Mouse (Mus musculus) forebrain, embryonic 11.5 days (tissue): ENCODE data around the gene Dgka. TPM values are rescaled to one million over a fixed set of nuclear protein-coding genes. Genes with fewer than 3 reads are reported as not detected.

Source experiments
- ATAC-seq: fragments of 200-750 bp; cut with Nextera tagmentation; replicated peaks from 2 replicates; pipeline ENCODE4 v1.8.0; 2017; ENCODE audit warnings: moderate TSS enrichment; ENCODE audit not compliant: low FRiP score
- DNase-seq: peaks from one replicate; pipeline ENCODE4 v3.0.0-alpha.2; 2017; ENCODE audit warnings: low spot score
- H3K27ac ChIP-seq: fragments of 300-500 bp; sonication (generic); 2 replicates; pipeline ENCODE4 v1.5.1; 2014; ENCODE audit warnings: low read depth, low read length
- H3K27me3 ChIP-seq: fragments of 300-500 bp; sonication (generic); 2 replicates; pipeline ENCODE4 v1.6.1; 2014; ENCODE audit warnings: mild to moderate bottlenecking, low read length, mixed read lengths; ENCODE audit not compliant: control insufficient read depth, insufficient read depth
- H3K36me3 ChIP-seq: fragments of 300-500 bp; sonication (generic); 2 replicates; pipeline ENCODE4 v1.6.1; 2014; ENCODE audit warnings: mild to moderate bottlenecking, low read length, moderate library complexity, mixed read lengths; ENCODE audit not compliant: control insufficient read depth, insufficient read depth
- H3K4me1 ChIP-seq: fragments of 300-500 bp; sonication (generic); replicated peaks from 2 replicates; pipeline ENCODE4 v1.6.1; 2014; ENCODE audit warnings: low read length, mixed read lengths; ENCODE audit not compliant: control insufficient read depth, insufficient read depth
- H3K4me2 ChIP-seq: fragments of 300-500 bp; sonication (generic); 2 replicates; pipeline ENCODE4 v1.6.1; 2014; ENCODE audit warnings: low read depth, mild to moderate bottlenecking, low read length, moderate library complexity, mixed read lengths; ENCODE audit not compliant: severe bottlenecking
- H3K4me3 ChIP-seq: fragments of 300-500 bp; sonication (generic); 2 replicates; pipeline ENCODE4 v1.5.1; 2014; ENCODE audit warnings: low read depth, low read length
- H3K9ac ChIP-seq: fragments of 300-500 bp; sonication (generic); 2 replicates; pipeline ENCODE4 v1.6.1; 2014; ENCODE audit warnings: low read length
- H3K9me3 ChIP-seq: fragments of 300-500 bp; sonication (generic); 2 replicates; pipeline ENCODE4 v1.6.1; 2016; ENCODE audit warnings: low read length, mixed read lengths; ENCODE audit not compliant: control insufficient read depth
- WGBS: fragments of 180-500 bp; shearing (Covaris S2); extraction: QIAGEN DNeasy Blood & Tissue Kit; methylation state at CpG from one replicate; pipeline ENCODE4 v1.1.7; 2014; 5-methylcytosine and 5-hydroxymethylcytosine counted together
- polyA plus RNA-seq: library from polyadenylated mRNA; unstranded; fragments of >200 nt; fragmentation: Nextera tagmentation; extraction: Ambion mirVana; gene quantifications from 2 replicates; pipeline ENCODE4 v1.2.1, GENCODE M21; 2014

Gene Dgka
- polyA plus RNA-seq, 1 experiment from 2014 or later, result 4.0 TPM

- Histone ChIP-seq H3K9ac (no peak overlapping the region), H3K4me1 (no peaks in the 10 kb centered on the region; the same call in 1 of the 2 replicates), H3K27me3 (no peaks in the 10 kb centered on the region), H3K36me3 (peaks cover 5% of the 10 kb centered on the region; the same call in 1 of the 2 replicates), H3K9me3 (no peaks in the 10 kb centered on the region), H3K4me3 (no peak overlapping the region), H3K4me2 (no peak overlapping the region), H3K27ac (no peak overlapping the region)
- DNase-seq, result no peak
- no peak for ATAC-seq
- 88% methylated on average over 5 of the region's 5 CpGs for WGBS
Observed at GRCm38 (mm10) chr10:128699006-128699405, 45.6 kb downstream of the Dgka start.

- Histone ChIP-seq H3K27me3 (no peaks in the 10 kb centered on the region), H3K36me3 (peaks cover 5% of the 10 kb centered on the region; the same call in 1 of the 2 replicates), H3K4me2 (peak overlapping the region; percentile 54; the same call in 1 of the 2 replicates), H3K4me3 (no peak overlapping the region; the same call in 1 of the 2 replicates), H3K9me3 (no peaks in the 10 kb centered on the region), H3K9ac (no peak overlapping the region), H3K27ac (no peak overlapping the region), H3K4me1 (no peaks in the 10 kb centered on the region; the same call in 1 of the 2 replicates)
- no peak for DNase-seq
- WGBS, result 91% methylated on average over 6 of the region's 6 CpGs
- no peak for ATAC-seq
Observed at GRCm38 (mm10) chr10:128697072-128697725, 47.5 kb downstream of the Dgka start.

- Histone ChIP-seq H3K4me3 (peak within 1 kb of the TSS; percentile 87), H3K4me1 (no peaks in the 10 kb centered on the region; the same call in 1 of the 2 replicates), H3K4me2 (peak within 1 kb of the TSS; percentile 78), H3K27ac (peak within 1 kb of the TSS; percentile 94), H3K9ac (peak within 1 kb of the TSS; percentile 98), H3K36me3 (peaks cover 3% of the 10 kb centered on the region; the same call in 1 of the 2 replicates), H3K9me3 (no peaks in the 10 kb centered on the region), H3K27me3 (no peaks in the 10 kb centered on the region)
- under 1% methylated on average over 39 of the region's 40 CpGs for WGBS
- DNase-seq, result peak; percentile 99
- peak; percentile 99 for ATAC-seq
Observed at GRCm38 (mm10) chr10:128695992-128696807, 48.5 kb downstream of the Dgka start, which contains the start of gene Rab5b. TSS of gene Rab5b (minus strand) at chr10:128696264.

- peak overlapping the region; percentile 87 for H3K4me3 ChIP-seq
- H3K27ac ChIP-seq, result peak overlapping the region; percentile 94
- ATAC-seq (no peak), DNase-seq (no peak)
- no peaks in the 10 kb centered on the region for H3K9me3 ChIP-seq
- H3K9ac ChIP-seq, result peak overlapping the region; percentile 98
- under 1% methylated on average over 22 of the region's 22 CpGs for WGBS
- no peaks in the 10 kb centered on the region; the same call in 1 of the 2 replicates for H3K4me1 ChIP-seq
- no peaks in the 10 kb centered on the region for H3K27me3 ChIP-seq
- peaks cover 3% of the 10 kb centered on the region; the same call in 1 of the 2 replicates for H3K36me3 ChIP-seq
- H3K4me2 ChIP-seq, result peak overlapping the region; percentile 78
Observed at GRCm38 (mm10) chr10:128695411-128695991, 49.2 kb downstream of the Dgka start.

GRCm38 (mm10) chr10:128674469-128675008 lies 70.1 kb downstream of the Dgka start:
- Histone ChIP-seq H3K27me3 (no peaks in the 10 kb centered on the region), H3K9ac (peak overlapping the region; percentile 14; the same call in 1 of the 2 replicates), H3K4me2 (peak overlapping the region; percentile 95), H3K9me3 (no peaks in the 10 kb centered on the region), H3K27ac (no peak overlapping the region), H3K4me3 (peak overlapping the region; percentile 63), H3K4me1 (peaks cover 4% of the 10 kb centered on the region), H3K36me3 (no peaks in the 10 kb centered on the region)
- no peak for DNase-seq
- 3% methylated on average over 9 of the region's 9 CpGs for WGBS
- ATAC-seq, result no peak

GRCm38 (mm10) chr10:128673763-128674468 lies 70.7 kb downstream of the Dgka start, which contains the start of gene Suox:
TSS of gene Suox (minus strand) at chr10:128674073.
- no peaks in the 10 kb centered on the region for H3K27me3 ChIP-seq
- H3K4me1 ChIP-seq, result peaks cover 4% of the 10 kb centered on the region
- under 1% methylated on average over 55 of the region's 60 CpGs for WGBS
- DNase-seq (peak; percentile 95), ATAC-seq (peak; percentile 95)
- H3K9ac ChIP-seq, result peak within 1 kb of the TSS; percentile 63
- H3K9me3 ChIP-seq, result no peaks in the 10 kb centered on the region
- peak within 1 kb of the TSS; percentile 31 for H3K27ac ChIP-seq
- H3K4me3 ChIP-seq, result peak within 1 kb of the TSS; percentile 63
- H3K36me3 ChIP-seq, result no peaks in the 10 kb centered on the region
- peak within 1 kb of the TSS; percentile 95 for H3K4me2 ChIP-seq

GRCm38 (mm10) chr10:128671148-128671547 lies 73.5 kb downstream of the Dgka start:
- ATAC-seq (no peak), DNase-seq (no peak)
- no peak overlapping the region for H3K4me2 ChIP-seq
- H3K27ac ChIP-seq, result no peak overlapping the region
- H3K9me3 ChIP-seq, result no peaks in the 10 kb centered on the region
- no peaks in the 10 kb centered on the region for H3K36me3 ChIP-seq
- 93% methylated on average over 9 of the region's 9 CpGs for WGBS
- no peaks in the 10 kb centered on the region for H3K27me3 ChIP-seq
- no peak overlapping the region for H3K4me3 ChIP-seq
- H3K9ac ChIP-seq, result no peak overlapping the region
- H3K4me1 ChIP-seq, result peaks cover 4% of the 10 kb centered on the region
